Mouse (Mus musculus) myocyte (in vitro differentiated cells): ENCODE measurements around the gene Zfp800.

Experiments
- E2F4 ChIP-seq: IDR thresholded peaks from one replicate; pipeline ENCODE4 v1.6.1; 2011; ENCODE audit warnings: mild to moderate bottlenecking, control low read depth, moderate library complexity; ENCODE audit not compliant: insufficient read depth
- POLR2A ChIP-seq: IDR thresholded peaks from one replicate; pipeline ENCODE4 v1.6.1; 2011; ENCODE audit warnings: low read depth, mild to moderate bottlenecking, control low read depth, moderate library complexity; ENCODE audit not compliant: insufficient read length
- USF1 ChIP-seq: IDR thresholded peaks from one replicate; pipeline ENCODE4 v1.6.1; 2011; ENCODE audit warnings: low read depth, mild to moderate bottlenecking, control low read depth, moderate library complexity

DNA sequence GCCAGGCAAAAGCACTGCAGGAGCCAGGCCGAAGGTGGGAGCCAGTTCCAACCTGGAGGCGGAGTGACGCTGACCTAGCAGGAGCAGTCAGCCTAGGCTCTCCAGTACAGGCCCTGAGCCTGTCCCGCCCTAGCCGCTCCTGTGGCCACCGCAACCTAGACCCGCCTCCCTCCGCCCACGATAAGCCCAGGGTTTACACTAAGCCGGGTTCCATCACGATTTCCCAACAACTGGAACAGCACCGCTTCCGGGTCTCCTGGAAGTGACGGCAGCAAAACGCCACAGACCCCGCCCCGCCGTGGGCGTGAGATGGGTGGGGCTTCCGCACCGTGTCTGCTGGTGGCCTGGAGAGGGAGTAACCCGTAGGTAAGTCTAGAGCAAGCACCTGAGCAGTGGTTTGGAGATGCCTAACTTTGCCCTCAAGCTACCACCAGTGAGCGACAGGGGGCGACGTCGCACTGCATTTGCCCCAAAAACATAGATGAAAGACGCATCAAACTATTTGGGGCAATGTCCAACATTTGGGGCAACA, 23.7 kb upstream of the Zfp800 start:
- no peak for TF ChIP-seq USF1
- peak; percentile 88 for TF ChIP-seq POLR2A
- TF ChIP-seq E2F4: no peak
